Mouse (Mus musculus) lung, postnatal 25 days (tissue): Measurements from ENCODE around the gene Thy1.

Experiments
- DNase-seq: peaks from one replicate; pipeline ENCODE4 v3.0.0; 2022; ENCODE audit warnings: low spot score

Gene Thy1

DNA sequence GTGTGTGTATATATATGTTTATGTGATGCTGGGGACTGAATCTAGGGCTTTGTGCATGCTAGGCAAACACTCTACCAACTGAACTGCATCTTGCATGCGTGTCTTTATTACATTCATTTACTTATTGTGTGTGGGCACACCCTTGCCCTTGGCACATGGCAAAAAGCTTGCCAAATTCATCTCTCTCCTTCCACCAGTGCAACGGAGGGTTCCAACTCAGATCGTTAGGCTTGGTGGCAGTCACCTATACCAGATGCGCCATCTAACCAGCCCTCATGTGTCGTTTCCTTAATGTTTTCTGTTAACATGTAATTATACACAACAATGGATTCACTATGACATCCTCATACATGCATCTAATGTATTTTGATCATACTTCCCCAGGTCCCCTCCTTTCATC lies 39.1 kb downstream of the Thy1 start:
- DNase-seq: no peak

DNA sequence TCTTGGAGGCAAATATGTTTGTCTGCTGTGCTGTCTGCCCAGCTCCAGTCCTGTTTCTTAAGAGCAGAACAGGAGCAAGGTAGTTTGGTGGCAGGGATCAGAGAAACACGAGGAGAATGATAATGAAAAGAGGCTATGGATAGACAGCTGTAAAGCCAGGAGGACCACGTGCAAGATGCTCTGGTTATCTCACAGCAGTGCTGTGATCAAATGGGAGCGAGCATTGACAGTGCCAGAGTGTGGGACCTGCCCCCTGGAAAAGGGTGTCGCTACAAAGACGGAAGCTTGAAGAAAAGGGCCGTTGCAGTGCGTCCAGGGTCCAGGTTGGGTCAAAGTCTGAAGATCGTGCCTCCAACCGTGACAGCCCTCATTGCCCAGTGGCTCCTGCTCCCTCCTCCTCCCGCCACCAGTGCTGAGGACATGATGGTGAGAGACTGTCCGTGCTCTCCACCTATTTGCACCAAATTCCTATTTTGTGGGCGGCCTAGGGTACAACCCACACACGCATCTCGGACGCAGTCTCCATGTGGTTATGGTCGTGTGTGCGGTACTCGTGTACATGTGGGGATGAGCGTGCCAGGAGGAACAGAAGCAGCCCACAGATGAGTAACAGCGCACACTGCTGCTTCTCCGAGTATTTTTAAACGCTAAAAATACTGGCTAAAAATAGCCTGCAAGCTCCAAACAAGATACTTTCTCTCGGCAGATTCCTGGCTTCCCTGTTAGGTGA lies 40.4 kb downstream of the Thy1 start:
- DNase-seq: no peak

DNA sequence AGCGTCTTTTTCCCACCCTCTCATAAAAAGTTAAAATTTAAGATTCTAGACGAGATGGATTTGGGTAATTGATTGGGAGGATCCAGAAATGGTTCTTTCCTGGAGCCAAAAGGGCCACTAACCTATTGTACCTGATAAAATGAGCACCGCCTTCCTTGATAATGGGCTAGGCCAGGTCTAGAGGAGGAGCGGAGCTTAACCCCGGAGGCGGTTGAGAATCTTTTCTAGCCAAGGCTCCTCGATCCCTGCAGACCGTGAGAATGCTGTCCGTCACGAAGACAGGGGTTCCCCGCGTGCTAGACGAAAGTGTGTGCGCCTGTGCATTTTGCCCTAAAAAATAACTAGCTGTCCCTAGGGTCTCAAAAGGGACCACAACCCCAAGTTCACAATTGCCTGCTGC lies 41.1 kb downstream of the Thy1 start:
- DNase-seq: no peak

DNA sequence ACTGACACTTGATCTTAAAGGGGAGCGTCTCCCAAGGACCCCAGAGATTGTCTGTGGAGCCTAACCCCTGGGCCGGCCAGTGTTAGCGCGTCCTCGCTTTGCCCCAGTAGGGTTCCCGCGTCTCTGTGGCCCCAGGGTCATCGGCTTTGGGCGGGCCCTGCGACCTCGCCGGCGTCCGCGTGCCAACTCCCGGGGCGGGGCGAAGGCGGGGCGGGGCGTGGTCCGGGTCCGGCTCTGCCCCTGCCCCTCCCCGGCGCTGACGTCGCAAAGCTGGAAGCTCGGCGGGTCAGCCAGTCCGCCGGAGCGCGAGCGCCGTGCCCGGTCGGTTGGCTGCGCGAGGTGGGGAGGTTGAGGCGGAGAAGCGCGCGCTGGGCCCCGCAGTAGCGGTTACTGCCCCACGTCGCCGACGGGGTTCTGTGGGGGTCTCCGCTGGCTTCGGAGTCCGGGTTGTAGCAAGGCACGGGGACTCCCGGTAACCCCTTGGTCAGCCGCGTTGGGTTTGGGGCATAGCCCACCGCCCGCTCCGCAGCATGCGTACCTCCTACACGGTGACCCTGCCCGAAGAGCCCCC lies 41.6 kb downstream of the Thy1 start:
- peak; percentile 95 for DNase-seq

DNA sequence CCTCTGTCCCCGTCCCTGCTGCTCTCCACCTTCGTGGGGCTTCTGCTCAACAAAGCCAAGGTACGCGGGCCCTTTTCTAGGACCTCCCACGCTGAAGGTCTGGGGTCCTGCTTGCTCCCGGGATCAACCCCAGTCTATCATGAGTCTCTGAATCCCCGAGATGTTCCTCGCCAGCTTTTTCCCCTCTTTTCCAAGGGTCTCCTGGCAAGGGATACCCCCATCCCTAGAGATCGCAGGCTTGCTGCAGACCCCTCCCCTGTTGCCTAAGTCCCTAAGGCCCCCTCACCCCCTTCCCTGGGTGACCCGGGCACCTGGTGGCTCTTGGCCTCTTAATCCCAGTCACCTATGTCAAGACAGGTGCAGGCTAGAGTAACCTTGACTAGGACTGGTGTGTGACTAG lies 42.1 kb downstream of the Thy1 start:
- no peak for DNase-seq

DNA sequence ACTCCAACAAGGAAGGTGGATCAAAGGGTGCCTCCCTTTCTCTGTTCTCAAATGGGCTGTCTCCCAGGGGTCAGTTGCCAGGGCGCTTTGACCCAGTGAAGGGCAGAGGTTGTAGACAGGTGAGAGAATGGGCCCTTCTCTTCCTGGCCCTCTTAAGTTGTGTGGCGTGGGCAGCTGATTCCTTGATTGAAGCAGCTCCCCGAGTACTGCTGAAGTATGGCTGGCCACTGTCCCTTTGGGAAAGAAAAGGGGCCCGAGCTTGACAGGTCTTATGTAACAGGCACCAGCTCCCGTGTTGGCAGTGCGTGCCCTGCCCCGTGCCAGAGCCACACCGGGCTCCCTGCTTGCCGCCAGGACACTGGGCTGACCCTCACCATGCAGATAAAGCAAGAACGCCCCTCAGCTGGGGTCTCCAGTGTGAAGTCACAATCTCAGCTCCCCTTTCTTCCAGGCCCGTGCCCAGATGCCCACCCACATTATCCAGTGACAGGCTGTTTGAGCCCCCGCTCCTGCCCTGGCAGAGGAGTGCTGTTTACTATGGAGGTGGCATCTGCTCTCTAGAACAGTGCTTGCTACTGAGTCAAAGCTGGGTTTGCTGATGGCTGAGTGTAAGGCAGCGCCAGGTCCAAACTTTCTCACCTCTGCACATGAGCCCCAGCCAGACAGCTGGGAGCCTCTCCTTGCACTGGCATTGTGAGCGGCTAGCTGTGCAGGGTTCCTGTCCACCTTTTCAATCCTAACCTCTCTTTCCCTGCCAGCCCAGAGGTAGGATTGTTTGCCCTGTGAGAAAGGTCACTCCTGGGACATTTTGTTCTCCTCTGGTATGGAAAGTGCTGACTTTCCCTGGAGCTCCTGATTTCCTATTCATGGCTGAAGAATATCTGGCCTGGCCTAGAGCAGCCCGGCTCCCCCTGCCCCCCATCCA lies 42.8 kb downstream of the Thy1 start:
- peak; percentile 69 for DNase-seq

DNA sequence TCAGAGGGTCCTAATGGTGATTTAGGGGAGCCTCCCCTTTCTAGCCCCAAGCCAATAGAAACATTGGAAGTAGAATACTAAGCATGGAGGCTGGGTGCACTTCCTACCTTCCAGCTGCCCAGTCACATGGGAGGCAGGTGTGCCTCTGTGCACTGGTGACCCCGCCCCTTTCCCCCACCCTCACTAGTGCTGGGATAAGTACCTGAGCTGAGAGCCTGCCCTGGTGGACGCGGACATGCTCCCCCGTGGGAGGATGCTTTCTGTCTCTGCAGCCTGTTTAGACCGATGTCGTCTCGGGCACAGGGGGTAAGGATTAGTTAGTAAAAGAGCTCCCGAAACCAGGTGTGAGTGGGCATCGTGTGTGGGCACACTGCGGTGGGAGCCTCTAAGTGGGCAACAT lies 43.8 kb downstream of the Thy1 start:
- no peak for DNase-seq

DNA sequence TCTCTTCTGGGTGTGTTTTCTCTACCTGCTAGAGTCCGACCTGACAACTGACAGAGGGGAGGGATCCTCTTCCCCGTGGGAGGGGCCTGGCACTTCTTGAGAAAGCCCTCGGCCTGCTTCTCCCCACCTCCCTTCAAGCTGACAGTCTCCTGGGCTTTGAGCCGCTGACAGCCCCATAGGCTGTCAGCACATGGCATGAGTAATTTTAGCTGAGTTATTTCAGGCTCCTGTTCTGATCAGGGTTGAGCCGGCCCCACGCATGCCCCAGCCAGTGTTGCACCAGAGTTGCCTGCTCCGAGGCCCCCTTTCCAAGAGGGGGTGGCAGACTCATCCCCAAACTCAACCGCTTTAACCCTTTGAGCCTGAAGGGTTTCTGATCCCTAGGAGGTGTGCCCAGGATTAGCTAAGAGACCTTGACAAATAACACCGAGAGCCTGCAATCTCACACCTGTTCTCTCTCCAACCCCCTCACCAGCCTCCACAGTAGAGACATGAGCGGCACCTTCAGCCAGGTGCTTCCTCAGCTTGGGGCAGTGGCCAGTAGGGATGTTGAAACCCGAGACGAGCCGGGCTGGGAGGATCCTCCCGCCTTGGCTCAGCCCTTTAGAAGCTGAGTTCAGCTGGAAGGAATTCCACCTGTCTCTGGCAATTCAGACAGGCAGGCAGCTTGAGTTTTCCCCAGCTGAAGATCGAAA lies 44.7 kb downstream of the Thy1 start:
- DNase-seq: no peak

DNA sequence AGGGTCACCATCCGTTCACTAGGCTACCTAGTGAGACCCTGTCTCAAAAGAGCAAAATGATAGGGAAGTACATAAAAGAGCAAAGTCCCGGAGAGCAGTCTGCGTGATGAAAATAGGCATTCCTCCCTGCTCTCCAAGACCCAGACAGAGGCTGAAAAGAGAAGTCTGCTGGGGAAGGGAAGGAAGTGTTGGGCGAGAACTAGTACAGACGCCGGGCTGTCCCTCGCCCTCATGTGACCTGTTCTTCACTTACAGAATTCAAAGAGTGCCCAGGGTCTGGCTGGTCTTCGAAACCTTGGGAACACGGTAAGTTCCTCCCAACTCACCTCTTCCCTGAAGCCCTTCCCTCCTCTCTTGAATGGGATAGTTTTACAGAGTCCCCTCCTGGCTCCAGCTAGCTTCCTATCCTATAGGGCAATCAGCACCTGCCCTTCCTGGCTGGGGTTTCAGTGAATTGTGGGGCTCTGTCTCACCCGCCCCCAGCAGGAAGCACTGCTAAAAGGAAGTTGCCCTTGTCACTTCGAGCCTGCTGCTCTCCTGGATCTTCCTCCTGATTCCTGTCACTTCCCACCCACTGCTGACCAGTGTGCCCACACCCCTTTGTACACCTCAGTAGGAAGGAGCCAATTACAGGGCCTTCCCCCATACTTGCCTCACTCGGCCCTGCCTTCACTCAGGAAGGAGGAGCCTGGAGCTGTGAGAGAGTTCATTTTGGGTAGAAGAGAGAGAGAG lies 45.9 kb downstream of the Thy1 start:
- DNase-seq: no peak

DNA sequence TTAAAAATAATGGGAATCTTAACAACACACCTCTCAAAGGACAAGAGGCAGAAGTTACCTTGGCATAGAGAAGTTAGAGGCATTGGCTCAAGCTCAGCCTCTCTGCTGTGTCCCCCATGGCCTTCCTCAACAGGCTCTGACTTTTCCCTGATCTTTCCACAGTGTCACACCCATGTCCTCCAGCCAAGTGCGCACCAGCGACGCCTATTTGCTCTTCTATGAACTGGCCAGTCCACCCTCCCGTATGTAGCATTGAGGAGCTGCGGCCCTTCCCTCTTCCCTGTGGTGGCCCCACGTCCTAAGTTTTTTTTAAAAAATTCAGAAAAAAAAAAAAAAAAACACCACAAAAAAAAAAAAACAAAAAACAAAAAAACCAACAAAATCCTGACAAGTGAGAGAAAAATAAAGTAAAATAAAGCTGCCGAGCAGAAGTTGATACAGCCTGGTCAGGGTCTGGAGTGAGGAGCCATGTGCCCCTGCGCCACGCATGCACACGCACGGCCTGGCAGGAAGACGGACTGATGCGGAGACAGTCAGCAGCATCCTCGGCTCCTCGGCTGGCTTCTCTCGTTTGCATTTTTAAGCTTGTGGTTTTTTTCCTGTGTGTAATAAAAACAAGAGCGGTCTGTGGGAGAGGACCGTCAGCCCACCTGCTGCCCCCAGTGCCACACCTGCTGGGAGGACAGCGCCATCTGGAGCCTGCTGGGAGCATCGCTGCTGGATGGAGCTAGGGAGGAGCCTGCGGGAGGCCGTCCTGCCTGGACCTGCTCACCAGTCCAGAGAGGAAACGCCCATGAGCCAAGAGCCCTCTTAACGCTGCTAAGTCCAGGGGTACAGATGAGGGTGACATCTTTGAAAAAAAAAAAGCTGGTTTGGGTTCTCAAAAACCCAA lies 50.7 kb downstream of the Thy1 start:
- peak; percentile 74 for DNase-seq

DNA sequence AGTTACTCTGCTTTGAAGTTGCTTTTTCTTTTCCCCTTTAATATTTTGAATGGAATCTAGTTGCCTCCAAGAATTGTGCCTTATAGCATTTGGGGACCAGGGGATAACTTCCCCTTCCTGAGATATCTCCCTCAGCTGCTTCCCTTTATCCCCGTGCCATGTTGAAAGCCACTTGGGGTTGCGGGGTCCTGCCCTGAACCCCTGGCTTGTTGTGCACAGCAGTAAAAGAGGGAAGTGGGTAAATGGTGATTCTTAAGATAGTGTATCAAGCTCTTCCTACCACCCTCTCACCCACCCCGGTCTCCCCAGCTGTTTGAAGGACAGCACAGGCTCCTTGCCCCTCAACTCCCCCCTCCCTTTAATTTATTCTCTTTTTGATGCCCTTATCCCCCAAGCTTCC lies 51.6 kb downstream of the Thy1 start:
- no peak for DNase-seq

DNA sequence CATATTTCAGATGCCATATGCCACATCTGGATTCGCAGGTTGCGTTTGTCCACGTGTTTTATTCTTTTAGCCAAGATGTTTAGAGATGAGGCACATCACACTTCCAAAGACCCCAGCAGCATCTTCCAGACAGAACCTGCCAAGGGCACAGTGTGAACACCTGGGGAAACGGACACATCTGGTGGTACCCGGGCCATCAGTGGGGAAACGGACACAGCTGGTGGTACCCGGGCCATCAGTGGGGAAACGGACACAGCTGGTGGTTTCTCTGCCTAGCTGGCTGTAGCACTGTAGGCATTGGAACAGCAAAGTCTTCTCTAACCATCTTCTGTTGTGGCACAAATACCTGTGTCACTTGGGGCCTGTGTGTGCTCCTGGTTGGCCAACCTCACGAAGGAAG lies 52.6 kb downstream of the Thy1 start:
- no peak for DNase-seq

DNA sequence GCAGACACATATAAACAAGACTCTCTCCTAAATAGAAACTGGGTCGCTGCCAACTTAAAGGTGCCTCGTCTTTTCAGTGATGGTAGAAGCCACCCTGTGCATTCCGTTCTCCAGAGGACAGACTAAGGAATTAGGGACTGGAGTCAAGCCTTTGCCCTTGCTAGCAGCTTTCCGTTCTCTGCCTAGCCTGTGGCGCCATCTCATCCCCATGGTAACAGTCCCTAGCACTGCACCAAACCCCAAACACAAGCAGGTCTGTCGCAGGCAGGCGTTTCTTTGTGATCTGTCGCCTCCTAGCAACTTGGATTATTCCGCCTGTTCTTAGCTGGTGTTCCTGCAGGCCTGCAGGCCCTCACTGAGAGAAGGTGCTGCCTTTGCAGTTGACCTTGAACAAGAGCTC lies 53.4 kb downstream of the Thy1 start:
- DNase-seq: no peak
